Mouse (Mus musculus) testis, adult 2 months (tissue): ENCODE measurements around the gene Tspan9. TPM values are rescaled to one million over a fixed set of nuclear protein-coding genes. Genes with fewer than 3 reads are reported as not detected.

Source experiments
- H3K27ac ChIP-seq: fragments of 200-500 bp; 2 replicates; pipeline ENCODE4 v1.5.1; 2012; ENCODE audit warnings: low read depth, low read length; ENCODE audit not compliant: control insufficient read depth, insufficient read depth
- H3K27me3 ChIP-seq: fragments of 200-500 bp; 2 replicates; pipeline ENCODE4 v1.6.1; 2012; ENCODE audit warnings: mild to moderate bottlenecking, low read length, moderate library complexity; ENCODE audit not compliant: control insufficient read depth, insufficient read depth
- H3K36me3 ChIP-seq: fragments of 200-500 bp; 2 replicates; pipeline ENCODE4 v1.6.1; 2012; ENCODE audit warnings: mild to moderate bottlenecking, low read length; ENCODE audit not compliant: control insufficient read depth, insufficient read depth
- H3K4me1 ChIP-seq: fragments of 200-500 bp; 2 replicates; pipeline ENCODE4 v1.6.1; 2012; ENCODE audit warnings: low read length; ENCODE audit not compliant: control insufficient read depth, insufficient read depth
- H3K4me3 ChIP-seq: fragments of 200-500 bp; 2 replicates; pipeline ENCODE4 v1.5.1; 2012; ENCODE audit warnings: low read depth, mild to moderate bottlenecking, low read length, moderate library complexity, mixed read lengths; ENCODE audit not compliant: control insufficient read depth
- CTCF ChIP-seq: fragments of 200-500 bp; IDR thresholded peaks from 2 replicates; pipeline ENCODE4 v1.5.1; 2012; ENCODE audit warnings: low read depth, mild to moderate bottlenecking, inconsistent platforms, low read length, moderate library complexity; ENCODE audit not compliant: control insufficient read depth, insufficient read depth, insufficient replicate concordance
- POLR2A ChIP-seq: fragments of 200-500 bp; IDR thresholded peaks from 2 replicates; pipeline ENCODE4 v1.6.1; 2012; ENCODE audit warnings: low read depth, mild to moderate bottlenecking, inconsistent platforms, low read length, moderate library complexity; ENCODE audit not compliant: control insufficient read depth
- polyA plus RNA-seq: library from polyadenylated mRNA; depleted of rRNA; stranded (reverse); fragments of >200 nt; gene quantifications from 2 replicates; pipeline ENCODE4 v1.2.3, GENCODE M21; 2012

Tspan9 gene
- polyA plus RNA-seq, 1 experiment: 3.5 TPM

DNA sequence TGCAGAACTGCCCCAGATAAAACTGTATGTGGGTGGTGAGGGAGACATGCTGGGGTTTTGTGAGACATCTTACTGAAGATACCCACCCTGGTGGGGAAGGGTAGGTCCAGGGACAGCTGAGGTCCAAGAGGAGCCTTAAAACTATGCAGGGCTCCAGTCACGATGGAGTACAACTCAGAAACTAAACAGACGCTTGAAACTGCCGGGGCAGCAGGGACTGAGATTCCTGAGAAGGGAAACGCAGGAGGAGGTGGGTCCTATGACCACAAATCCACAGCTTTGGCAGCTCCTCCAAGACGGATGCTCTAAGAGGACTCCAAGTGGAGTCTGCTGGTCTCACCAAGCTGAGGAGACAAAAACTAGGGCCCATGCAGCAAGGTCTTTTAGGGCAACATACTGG lies 21.3 kb downstream of the Tspan9 start:
- no peaks in the 10 kb centered on the region; the same call in 1 of the 2 replicates for H3K4me1 ChIP-seq
- no peak overlapping the region for H3K27ac ChIP-seq
- H3K27me3 ChIP-seq: no peaks in the 10 kb centered on the region
- TF ChIP-seq CTCF (no peak), POLR2A (no peak)
- no peaks in the 10 kb centered on the region for H3K36me3 ChIP-seq
- H3K4me3 ChIP-seq: no peak overlapping the region

DNA sequence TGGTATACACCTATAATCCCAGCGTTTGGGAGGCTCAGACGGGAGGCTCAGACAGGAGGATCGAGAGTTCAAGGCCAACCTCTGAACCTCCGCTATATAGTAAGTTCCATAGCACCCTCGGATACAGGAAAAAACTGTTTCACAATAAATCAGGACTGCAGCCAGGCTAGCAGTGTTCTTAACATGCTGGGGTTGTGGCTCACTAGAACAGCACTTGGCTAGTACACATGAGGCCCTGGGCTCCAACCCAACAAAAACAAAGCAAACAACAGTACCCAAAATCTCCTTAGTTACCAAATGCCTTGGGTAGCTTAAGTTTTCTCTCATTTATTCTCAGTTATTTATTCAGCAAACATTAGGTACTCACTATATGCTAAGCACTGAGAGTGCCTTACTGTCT lies 21.7 kb downstream of the Tspan9 start:
- no peak for TF ChIP-seq CTCF
- no peak for TF ChIP-seq POLR2A
- H3K36me3 ChIP-seq: no peaks in the 10 kb centered on the region
- H3K4me3 ChIP-seq: no peak overlapping the region
- H3K27me3 ChIP-seq: no peaks in the 10 kb centered on the region
- H3K4me1 ChIP-seq: no peaks in the 10 kb centered on the region; the same call in 1 of the 2 replicates
- no peak overlapping the region for H3K27ac ChIP-seq

DNA sequence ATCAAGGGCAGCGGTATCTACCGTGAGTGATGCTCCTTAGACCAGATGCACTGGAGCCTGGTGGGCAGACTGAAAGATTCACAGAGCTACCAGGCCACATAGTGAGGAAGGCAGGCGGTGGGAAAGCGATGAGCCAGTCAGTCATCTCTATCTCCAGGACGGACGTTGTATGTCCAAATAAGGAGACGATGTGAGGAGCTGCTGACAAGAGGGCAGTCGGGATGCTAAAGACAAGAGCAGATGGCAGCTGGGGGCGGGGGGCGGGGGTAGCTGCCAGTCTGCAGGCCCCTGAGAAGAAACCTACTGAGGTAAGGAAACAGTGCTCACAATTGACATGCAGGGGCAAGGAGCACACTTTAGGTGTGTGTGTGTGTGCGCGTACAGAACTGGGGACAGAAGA lies 22.6 kb downstream of the Tspan9 start:
- Histone ChIP-seq H3K4me3 (no peak overlapping the region), H3K27ac (no peak overlapping the region), H3K4me1 (no peaks in the 10 kb centered on the region; the same call in 1 of the 2 replicates), H3K36me3 (no peaks in the 10 kb centered on the region), H3K27me3 (no peaks in the 10 kb centered on the region)
- TF ChIP-seq CTCF (no peak), POLR2A (no peak)

DNA sequence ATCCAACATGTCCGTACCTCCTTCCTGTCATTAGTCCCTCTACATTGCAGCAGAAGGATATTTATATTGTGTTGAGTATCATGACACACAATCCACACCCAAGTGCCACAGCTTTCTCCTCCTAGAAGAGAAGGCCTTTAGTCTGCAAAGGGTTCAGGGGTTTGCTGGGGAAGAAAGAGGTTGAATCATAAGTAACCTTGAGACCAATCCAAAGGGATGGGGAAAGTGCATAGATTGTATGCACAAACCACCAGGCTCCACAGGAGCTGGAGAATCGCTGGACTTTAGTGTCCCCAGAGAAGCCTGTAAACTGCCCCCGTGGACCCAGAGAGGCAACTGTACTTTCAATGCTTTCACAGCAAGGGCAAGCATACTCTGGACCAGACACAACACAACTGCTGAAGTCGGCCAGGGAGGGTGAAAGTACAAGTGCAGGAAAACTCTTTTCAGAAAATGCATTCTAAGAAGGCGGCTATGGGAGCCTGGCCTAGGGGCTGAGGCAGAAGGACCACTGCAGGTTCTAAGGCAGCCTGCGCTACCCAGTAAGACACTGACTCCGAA lies 24.6 kb downstream of the Tspan9 start:
- TF ChIP-seq POLR2A (no peak), CTCF (no peak)
- no peak overlapping the region for H3K4me3 ChIP-seq
- no peaks in the 10 kb centered on the region for H3K27me3 ChIP-seq
- no peaks in the 10 kb centered on the region for H3K36me3 ChIP-seq
- no peak overlapping the region for H3K27ac ChIP-seq
- H3K4me1 ChIP-seq: no peaks in the 10 kb centered on the region; the same call in 1 of the 2 replicates

DNA sequence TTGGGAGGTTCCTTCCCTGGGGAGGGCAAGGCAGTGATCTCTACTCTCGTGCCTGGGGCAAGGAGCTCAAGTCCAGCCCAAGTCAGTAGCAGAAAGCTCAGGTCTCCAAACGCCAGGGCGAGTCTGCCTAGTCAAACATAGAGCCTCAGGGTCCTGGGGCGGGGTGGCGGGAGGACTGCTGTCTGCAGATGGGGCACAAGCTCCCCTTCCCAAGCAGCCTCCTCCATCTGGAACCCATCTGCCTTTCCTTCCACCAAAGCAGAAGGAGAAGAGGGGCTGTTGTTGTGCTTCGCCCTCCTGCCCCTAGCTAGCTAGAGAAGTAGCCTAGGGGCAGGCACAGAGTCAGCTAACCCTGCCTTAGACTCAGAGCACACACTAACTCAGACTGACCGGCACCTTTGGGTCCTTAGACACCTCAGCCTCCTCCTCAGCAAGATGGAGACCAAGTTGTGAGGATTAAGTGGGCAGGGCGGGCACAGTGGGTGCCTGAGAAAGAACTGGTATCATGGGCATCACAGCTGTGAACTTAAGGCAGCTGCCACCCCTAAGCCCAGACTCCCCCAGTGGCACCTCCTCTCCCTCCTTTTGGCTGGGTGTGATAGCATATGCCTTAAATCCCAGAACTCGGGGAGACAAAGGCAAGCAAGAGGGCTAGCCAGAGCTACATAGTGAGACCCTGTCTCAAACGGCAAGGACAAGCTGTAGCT lies 26.4 kb downstream of the Tspan9 start:
- Histone ChIP-seq H3K4me1 (no peaks in the 10 kb centered on the region; the same call in 1 of the 2 replicates), H3K4me3 (no peak overlapping the region), H3K27me3 (no peaks in the 10 kb centered on the region), H3K36me3 (no peaks in the 10 kb centered on the region), H3K27ac (no peak overlapping the region)
- no peak for TF ChIP-seq CTCF
- no peak for TF ChIP-seq POLR2A

DNA sequence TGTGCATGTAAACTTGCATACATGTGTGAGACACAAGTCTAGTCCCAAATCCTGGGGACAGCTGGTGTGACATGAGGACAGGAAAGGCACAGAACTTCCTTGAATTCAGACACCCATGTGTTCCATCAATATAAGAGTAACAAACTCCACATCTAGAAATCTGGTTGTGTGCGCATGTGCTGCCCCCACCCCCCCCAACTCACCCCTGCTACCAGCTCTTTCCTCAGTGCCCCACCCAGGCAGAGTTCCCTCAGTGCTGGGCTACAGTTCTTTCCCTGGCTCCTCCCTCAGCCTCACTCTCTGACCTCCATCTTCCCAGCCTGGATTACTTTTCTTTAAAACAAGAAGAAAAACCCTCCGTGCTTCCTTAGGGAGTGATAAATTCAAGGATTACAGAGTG lies 27.1 kb downstream of the Tspan9 start:
- no peak for TF ChIP-seq POLR2A
- no peak for TF ChIP-seq CTCF
- no peak overlapping the region for H3K27ac ChIP-seq

DNA sequence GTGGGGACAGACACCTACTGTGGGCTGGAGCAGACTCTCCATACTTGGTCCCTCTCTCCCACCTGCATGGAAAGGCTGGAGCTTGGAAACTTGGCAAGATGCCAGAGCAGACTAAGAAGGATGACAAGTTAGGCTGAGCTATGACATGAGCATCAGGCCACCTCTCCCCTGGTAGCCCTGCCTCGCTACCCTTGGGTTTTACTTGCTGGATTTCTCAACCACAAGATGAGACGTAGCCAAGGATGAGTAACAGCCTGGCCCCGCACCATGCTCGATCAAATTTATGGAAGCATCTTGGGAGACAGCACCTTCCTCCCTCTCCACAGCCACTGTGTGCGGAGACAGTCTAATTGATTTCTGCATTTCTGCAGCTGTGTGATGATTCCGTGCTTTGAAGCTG lies 28.3 kb downstream of the Tspan9 start:
- TF ChIP-seq POLR2A (no peak), CTCF (no peak)
- H3K36me3 ChIP-seq: no peaks in the 10 kb centered on the region
- H3K27ac ChIP-seq: no peak overlapping the region
- H3K27me3 ChIP-seq: no peaks in the 10 kb centered on the region
- H3K4me1 ChIP-seq: no peaks in the 10 kb centered on the region
- no peak overlapping the region for H3K4me3 ChIP-seq

More for the DNA sequence above, 27.1 kb downstream of the Tspan9 start:
- H3K4me3 ChIP-seq: no peak overlapping the region
- H3K27me3 ChIP-seq: no peaks in the 10 kb centered on the region
- H3K4me1 ChIP-seq: no peaks in the 10 kb centered on the region
- no peaks in the 10 kb centered on the region for H3K36me3 ChIP-seq
